Mouse (Mus musculus) CH12F3 (cell line): ENCODE data around the gene Rarb.

Experiments used
- in situ Hi-C: fragments of 300-500 bp; cut with MboI; formaldehyde crosslinking; loops from 2 replicates; pipeline ENCODE4 v1.14.3; 2020; ENCODE audit warnings: low sequenced_read_pairs

Gene Rarb

DNA sequence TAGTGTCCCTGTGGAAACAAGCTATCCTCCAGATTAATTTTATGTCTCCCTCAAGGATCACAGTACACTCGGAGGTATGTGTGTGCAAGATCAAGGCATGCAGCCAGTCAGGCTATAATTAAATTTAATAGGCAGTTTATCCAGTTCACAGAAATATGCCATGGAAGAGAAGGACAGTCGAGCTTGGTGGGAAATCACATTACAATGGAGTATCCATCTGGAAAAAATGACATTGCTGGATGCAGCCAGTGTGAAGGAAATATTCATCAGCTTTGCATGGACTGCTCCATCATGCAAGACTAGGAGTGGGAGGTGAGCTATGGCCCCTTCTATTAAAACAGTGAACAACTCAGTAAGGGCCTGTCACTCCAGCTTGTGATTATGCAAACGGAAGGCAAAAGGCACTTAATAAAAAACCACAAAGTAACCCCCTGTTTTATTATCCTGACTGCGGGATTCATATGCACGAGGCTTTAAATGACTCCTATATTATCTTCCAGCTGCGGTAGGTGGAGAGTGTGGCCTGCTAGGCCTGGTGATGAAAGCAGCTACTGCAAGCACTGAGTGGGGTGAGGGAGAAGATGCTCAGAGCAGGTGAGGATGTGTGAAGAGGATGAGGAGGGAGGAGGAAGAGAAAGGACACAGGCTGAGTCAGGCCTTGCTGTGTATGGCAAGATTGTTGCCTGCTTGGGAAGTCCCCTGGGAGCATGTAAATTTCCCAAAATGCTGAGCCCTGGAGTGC, 379.4 kb downstream of the Rarb start:
- in situ Hi-C loops, result no loop called here

DNA sequence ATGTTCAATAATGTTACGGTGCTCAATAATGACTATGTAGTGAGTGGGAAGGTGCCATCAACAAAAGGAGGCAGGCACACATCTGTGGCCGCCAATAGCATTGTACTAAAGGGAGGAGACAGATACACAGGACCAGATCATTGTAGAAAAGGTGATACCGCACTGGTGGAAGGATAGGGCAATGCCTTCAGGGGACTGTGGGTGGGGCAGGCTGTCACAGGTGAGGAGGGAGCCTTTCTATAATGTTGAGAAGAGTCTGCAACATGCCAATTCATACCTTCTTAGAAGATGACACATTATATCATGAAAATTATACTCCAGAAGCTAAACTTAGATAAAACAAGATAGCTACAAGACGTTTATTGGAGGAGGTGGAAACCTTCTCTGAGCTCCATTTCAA, 381.6 kb downstream of the Rarb start:
- in situ Hi-C loops, result no loop called here

DNA sequence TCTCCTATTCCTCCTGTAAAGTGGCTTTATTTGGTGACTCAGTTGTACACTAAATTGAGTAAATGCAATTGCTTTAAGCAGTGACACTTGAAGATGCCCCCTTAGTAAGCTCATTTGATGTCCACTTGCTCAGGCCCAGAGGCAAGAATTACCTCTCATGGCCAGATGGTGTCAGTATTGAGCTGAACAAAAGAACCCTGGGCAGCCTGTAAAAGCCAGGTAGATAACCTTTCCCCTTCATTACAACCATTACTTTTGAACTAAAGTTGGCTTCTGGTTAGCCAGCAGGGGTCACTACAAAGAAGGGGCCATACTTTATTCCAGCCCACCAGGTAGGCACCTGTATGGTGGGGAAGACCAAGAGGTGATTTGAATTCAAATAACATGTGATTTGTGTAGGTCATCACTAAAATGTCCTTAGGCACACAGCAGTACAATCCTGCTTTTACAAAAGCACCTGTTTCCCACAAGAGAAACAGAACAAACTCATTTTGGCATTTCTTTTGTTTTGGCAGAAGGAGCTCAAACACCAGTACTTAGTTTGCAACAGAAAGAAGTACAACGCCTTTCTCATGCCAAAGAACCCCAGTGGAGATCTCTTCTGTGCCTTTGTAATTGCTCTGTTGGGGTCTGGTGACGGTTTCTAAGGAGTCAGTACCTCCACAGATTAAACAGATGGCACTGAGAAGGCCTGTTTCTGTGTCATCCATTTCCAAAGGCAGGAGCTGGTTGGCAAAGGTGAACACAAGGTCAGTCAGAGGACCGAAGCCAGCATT, 384.4 kb downstream of the Rarb start:
- in situ Hi-C loops, result no loop called here

DNA sequence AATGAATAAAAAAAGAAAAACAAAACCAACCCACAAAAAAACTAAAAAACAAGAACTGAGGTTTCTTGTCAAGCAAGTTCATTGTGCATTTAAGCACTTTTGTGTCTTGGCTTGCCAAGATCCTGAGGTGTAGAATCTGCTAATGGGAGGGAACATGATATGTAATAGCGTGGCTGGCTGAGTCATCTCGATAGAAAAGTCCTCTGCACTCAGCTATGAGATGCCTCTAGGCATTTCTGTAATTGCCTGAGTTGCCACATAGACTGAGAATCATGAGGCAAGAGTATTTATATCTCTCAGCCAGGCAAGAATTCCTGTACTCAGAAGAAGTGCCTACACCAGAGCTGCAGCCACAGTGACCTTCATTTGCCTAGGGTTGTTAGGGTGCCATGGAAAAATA, 385.8 kb downstream of the Rarb start:
- in situ Hi-C loops, result no loop called here

DNA sequence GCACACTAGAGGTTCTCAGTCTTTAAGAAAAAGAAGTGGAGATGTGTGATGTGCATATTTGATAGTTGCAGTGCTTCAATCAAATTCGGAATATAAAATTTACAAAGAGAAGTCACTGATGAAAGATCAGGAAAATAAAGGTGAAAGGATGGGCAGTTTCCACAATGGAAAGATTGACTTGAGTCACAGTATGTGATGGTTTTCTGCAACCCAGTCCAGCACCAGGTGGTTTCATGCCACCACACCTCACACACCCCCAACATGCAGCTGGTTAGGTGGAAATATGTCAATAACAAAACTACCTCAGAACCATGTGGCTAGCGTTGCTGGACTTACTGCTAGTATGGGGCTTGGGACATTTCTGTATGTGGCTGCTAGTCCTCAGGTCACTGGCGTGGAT, 386.4 kb downstream of the Rarb start:
- in situ Hi-C loops, result no loop called here

DNA sequence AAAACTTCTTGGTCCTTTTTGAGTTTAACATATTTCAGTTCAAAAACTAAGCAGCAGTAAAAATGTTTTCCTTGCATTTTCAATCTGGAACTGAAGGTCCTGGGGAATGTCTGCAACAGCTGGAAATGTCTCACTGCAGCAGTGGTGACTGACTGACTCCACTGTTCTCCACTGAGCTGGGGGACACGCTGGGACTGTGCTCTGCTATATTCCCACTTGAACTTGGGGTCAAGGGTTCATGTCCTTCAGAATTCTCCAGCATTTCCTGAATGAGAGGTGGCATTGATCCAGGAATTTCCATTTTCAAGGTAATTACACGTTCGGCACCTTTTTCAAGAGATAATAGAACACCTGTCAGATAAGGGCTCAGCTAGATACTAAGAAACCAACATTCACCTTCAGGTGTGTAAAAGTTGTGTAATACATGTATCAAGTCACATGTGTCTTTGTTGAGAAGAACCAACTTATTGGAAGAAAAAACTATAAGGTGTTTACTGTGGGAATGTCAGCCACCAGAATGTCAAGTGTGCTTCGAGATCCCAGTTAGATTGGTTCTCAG, 386.9 kb downstream of the Rarb start:
- in situ Hi-C loops, result no loop called here

DNA sequence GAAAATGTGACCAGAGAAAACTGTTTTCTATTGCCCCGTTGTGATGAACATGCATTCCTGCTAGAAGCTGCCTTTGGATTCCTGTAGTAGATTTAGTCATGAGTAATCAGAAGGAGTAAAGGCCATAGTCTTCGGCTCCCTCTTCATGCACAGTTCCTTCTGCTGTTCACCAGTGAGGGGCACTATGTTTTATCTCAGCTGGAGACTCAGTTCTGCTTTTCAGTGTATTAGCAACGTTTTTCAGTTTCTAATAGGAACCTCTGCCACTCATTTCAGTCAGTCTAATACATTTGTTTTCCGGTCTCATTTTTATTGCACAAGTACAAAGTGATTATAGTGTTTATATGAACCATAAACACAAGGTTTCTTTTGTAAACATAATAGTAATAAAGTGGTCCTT, 391.4 kb downstream of the Rarb start:
- in situ Hi-C loops, result no loop called here

DNA sequence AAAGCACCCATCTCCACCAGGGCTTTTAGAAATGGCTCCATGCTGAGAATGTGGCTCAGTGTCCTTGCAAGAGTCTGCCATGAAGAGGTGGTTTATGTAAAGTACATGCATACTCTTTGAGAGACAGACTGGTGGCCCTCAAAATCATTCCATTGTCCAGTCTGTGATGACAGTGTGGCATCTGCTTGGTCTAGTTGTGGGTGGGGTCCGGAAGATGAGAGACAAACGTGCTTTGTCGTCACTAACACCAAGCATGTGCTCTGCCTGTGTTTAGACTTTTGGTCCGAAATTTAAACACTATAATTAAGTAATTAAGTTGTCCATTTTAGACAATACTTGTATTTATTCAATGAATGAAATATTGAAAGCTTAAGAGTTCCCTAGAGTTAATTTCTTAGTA, 404.8 kb downstream of the Rarb start:
- in situ Hi-C loops, result no loop called here

DNA sequence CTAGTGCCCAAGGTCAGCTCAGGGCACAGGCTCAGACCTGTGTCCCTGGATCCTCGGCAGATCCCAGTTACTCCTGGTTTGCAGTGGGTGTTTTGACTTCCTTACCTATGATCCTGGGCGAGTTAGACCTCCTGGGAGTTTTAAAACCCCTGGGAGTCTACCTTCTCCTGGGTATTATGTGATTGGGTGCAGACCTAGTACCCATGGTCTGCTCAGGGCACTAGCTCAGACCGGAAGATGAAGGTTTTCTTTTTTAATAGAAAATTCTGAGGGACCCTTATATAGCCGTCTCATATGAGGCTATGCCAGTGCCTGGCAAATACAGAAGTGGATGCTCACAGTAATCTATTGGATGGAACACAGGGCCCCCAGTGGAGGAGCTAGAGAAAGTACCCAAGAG, 413.8 kb downstream of the Rarb start:
- in situ Hi-C loops, result no loop called here

DNA sequence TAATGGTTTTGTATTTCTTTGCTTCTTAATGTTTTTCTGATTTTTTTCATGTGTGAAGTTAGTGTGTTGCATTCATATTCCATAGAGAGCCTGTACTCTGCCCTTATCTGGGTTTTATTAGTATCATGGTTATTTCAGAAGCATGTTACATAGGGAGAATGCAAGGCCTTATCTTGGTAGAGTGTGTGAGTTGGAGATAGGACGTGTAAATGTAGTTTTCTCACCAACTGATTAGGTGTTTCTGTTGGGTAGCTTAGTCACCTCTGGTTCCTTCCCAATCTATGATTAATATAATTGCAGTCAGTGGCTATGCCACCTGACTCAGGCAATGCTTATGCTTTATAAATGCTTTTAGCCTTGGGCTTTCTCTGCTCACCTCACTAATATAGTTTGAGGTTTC, 434.2 kb downstream of the Rarb start:
- in situ Hi-C loops, result no loop called here
